Mouse (Mus musculus) adrenal gland, postnatal 36 days (tissue): ENCODE measurements around the gene Ndufaf1. TPM values are rescaled to one million over a fixed set of nuclear protein-coding genes. Genes with fewer than 3 reads are reported as not detected.

Source experiments
- DNase-seq, 2 experiments: peaks; one replicate each; pipeline ENCODE4 v3.0.0; 2021; ENCODE audit warnings: mixed read lengths in 1 of 2
- total RNA-seq, 2 experiments: library from RNA; stranded (reverse); gene quantifications; 2 replicates each; pipeline ENCODE4 v1.2.3; 2021

Gene Ndufaf1
- total RNA-seq, 2 experiments from 2014 or later = 42.1 to 44.6 TPM

GRCm38 (mm10) chr2:119618199-119618982, 44.2 kb downstream of the Ndufaf1 start, which contains the start of the genes Nusap1 and Oip5:
TSS of gene Nusap1 (plus strand) at chr2:119618298.
TSS of gene Oip5 (minus strand) at chr2:119618469.
- DNase-seq = peak; percentile 93 to 94

DNA sequence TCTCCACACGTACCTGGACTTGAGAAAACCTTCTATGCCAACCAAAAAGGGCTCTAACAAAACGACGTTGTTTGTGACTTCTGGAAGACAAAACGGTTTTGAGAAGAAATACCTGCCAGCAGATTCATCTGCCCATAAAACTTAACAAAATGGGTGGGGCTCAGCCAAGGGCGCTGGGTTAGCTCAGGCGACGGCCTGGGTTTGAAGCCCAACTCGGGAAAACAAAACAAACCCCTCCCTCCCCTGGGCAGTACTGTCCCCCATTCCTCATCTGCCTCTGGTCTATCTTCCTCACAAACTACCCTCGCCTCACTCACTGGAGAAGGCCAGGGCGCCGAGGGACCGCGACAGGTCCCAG, 44.8 kb downstream of the Ndufaf1 start:
- no peak for DNase-seq

DNA sequence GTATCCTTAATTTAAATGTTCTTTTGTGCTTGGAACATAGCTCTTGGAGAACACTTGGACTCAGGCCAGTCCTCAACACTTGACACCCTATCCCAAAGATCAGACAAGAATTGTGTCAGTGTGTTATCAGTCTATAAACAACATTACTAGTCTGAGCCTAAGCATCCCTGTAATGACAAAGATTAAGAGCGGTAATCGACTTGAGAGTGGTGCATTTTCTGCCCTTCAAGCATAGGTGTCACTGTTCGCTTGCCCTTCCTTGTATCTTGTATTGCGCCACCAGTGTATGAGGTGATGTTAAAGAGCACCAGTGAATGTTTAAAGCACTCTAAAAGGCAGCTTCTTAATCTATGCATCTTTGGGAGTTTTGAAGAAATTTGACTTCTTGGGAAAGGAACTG, 55.6 kb downstream of the Ndufaf1 start:
- no peak for DNase-seq

Other genes starting within 250 kb of the Ndufaf1 start
- 10 to 100 TPM; 20.5 to 22.5 TPM for gene Ino80, start 185.1 kb downstream of the Ndufaf1 start, total RNA-seq
- 1 to 10 TPM; 1.6 to 2.0 TPM for gene Exd1, start 115.2 kb downstream of the Ndufaf1 start, total RNA-seq
- gene Chp1, start 115.1 kb downstream of the Ndufaf1 start, total RNA-seq = 100 to 1,000 TPM; 292 to 392 TPM
- gene Nusap1, start 44.5 kb downstream of the Ndufaf1 start, total RNA-seq = 1 to 10 TPM; 3.5 to 4.0 TPM
- 1 to 10 TPM; 2.0 to 2.6 TPM for gene Oip5, start 44.4 kb downstream of the Ndufaf1 start, total RNA-seq
- 10 to 100 TPM; 25.3 to 26.5 TPM for gene Rtf1, start 12.2 kb upstream of the Ndufaf1 start, total RNA-seq
- 1 to 10 TPM; 3.0 to 3.2 TPM for gene Itpka, start 79.5 kb upstream of the Ndufaf1 start, total RNA-seq
- gene Ltk, start 97.6 kb upstream of the Ndufaf1 start, total RNA-seq = under 1 TPM; 0.79 to 0.86 TPM
- 10 to 100 TPM; 13.4 to 17.8 TPM for gene Rpap1, start 124.7 kb upstream of the Ndufaf1 start, total RNA-seq
- gene Tyro3, start 134.9 kb upstream of the Ndufaf1 start, total RNA-seq = 1 to 10 TPM; 3.5 to 4.7 TPM
- gene Mga, start 234.4 kb upstream of the Ndufaf1 start, total RNA-seq = 10 to 100 TPM; 46.7 to 47.5 TPM